Mouse (Mus musculus) mouse embryonic stem cell (cell line): ENCODE data around the gene Dlx3.

Experiments used
- in situ Hi-C, 2 experiments: fragments of 300-500 bp; cut with MboI; formaldehyde crosslinking; loops; 1 replicate in 1 of 2; 3 replicates in 1 of 2; pipeline ENCODE4 v1.14.3; 2019 to 2020; ENCODE audit warnings: low sequenced_read_pairs in 2 of 2, low pct_unique_long_range_greater_than_20kb in 1 of 2, mixed read lengths in 1 of 2; ENCODE audit not compliant: unreplicated experiment in 1 of 2

Dlx3 gene

DNA sequence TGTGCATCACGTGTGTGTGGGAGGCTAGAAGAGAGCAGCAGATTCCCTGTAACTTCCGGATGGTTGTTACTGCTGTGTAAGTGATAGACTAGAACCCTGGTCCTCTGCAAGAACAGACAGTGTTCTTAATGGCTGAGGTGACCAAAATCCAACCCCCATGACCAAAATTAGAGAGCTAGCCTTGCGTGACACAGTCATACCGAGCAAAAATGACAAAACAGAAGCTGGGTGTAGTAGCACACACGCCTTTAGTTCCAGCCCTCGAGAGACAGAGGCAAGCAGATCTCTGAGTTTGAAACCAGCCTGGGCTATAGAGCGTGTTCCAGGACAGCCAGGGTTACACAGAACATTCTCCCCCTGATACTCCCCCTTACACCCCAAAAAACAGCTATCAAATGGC, 9.8 kb upstream of the Dlx3 start:
- in situ Hi-C loops, result loop anchor here in 1 of 2 experiments (25.0 kb wide), 1 partner anchor 402 kb away; the partner anchor contains the start of gene Nxph3

GRCm38 (mm10) chr11:95117030-95117429, 2.9 kb upstream of the Dlx3 start:
- in situ Hi-C loops, result loop anchor here in 1 of 2 experiments (25.0 kb wide), 1 partner anchor 395 kb away; the partner anchor contains the start of gene Nxph3

GRCm38 (mm10) chr11:95118505-95118904, 1.4 kb upstream of the Dlx3 start:
- in situ Hi-C loops, result loop anchor here in 1 of 2 experiments (25.0 kb wide), 1 partner anchor 394 kb away; the partner anchor contains the start of gene Nxph3

DNA sequence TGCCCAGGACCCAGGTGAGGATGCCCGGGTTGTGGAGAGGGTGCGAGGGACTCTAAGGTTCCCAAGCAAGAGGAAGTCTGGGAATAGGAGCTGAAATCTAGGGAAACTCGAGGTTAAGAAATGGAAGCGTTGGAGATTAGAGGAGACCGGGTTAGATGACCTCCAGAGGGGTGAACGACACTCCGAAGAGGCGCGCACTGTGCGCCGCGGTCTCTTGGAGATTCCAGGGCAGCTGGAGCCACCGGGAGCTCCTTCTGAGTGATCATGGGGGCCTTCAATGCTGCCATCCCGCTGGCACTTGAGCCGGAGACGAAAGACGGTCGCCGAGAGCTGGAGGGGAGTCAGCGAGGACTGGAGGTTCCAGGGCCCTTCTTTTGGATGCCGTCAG, 708 bp downstream of the Dlx3 start:
- in situ Hi-C loops, result loop anchor here (5.0 to 25.0 kb wide), 3 partner anchors 117 to 392 kb away; partner anchors contain the start of gene Nxph3 (in 1 of the 2)

DNA sequence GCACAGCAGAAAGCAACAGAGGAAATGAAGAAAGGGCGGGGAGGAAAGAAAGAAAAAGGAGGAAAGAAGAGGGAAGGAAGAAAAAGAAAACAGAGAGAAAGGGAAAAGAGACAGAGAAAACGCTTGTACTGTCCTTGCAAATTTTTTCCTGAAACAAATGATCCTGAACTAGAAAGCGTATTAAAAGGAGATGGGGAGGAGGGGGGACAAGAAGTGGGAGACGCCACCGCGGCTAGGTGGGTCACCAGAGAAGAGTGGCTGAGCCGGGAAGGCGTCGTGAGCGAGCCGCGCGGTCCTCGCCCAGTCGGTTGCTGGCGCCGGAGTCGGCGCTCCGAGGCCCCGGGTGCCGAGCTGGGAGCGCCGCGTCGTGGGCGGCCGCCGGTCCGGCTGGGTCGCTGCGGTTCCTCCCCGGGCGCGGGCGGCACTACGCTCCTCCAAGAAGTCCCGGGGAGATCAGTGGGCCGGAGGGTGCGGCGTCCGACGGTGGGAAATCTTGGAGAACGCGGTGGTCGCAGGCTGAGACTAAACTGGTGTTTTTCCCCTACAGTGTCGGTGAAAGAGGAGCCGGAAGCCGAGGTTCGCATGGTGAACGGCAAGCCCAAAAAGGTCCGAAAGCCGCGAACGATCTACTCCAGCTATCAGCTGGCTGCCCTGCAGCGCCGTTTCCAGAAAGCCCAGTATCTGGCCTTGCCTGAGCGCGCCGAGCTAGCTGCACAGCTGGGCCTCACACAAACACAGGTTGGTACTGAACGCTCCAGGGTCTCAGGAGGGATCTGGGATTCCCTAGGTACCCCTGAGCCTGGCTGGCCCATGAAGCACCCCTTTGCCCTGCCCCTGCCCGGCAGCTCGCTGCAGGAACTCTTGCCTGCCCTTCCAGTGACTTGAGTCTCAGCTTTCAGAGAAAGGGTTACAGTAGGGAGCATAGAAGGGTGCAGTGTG, 1.5 kb downstream of the Dlx3 start:
- in situ Hi-C loops, result loop anchor here (5.0 to 25.0 kb wide), 3 partner anchors 116 to 391 kb away; partner anchors contain the start of gene Nxph3 (in 1 of the 2)

DNA sequence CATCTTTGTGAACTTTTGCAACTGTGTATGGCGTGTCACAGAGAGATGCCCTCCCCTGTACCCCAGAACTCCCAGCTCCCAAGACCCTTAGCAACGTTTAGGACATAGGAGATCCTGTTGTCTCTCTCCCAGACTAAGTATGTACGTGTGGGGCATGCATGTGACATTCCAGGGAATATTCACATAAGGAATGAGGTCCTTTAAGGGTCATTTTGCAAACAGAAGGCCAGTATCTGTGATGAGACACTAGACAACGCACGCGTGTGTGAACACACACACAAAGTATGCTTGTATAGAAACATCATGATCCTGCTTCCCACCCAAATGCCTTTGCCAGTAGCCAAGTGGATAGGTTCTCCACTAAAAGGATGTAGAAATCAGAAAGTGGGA, 2.2 kb downstream of the Dlx3 start:
- in situ Hi-C loops, result loop anchor here (5.0 to 25.0 kb wide), 3 partner anchors 115 to 390 kb away; partner anchors contain the start of gene Nxph3 (in 1 of the 2)

GRCm38 (mm10) chr11:95125366-95125948, 5.5 kb downstream of the Dlx3 start:
- in situ Hi-C loops, result no loop called here

DNA sequence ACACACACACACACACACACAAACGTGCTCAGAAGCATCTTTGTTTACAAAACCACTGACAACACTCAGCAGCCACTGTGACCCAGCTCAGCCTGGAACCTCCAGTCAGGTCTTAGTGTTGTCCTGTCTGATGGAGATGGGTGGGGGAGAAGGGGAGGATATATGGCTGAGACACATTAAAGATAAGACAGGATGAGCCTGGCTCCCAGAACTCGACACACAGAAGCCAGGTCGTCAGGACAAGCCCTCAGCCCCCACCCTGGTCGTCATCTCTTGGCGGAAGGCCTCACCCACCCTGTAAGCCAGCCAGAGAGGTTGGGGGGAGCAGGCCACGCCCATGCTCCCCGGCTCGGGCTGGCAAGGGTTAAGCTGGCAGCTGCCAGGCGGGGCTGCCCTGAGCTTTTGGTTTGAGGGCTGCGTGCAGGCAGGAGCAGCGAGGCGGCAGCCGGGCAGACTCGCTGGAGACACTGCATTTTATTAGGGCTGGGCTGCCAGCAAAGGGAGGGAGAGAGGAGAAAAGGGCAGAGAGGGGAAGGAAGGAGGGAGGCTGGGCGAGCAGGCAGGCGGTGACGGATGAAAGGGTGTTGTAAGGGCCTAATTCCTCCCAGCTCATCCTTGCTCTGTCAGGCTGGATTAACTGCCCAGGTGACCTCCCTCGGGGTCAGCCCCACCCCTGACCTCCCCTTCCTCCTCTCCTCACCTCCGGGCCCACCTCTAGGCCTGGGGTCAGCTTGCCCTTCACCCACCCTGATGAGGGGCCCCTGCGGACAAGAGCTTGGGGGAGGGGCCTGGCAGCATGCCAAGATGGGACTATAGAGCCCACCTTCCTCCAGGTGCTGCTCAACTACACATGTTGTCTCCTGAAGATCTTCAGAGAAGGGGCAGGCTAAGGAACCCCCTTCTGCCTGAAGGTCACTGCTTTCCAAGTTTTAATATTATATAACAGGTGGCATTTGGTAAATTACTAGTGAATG, 6.6 kb downstream of the Dlx3 start:
- in situ Hi-C loops, result no loop called here

DNA sequence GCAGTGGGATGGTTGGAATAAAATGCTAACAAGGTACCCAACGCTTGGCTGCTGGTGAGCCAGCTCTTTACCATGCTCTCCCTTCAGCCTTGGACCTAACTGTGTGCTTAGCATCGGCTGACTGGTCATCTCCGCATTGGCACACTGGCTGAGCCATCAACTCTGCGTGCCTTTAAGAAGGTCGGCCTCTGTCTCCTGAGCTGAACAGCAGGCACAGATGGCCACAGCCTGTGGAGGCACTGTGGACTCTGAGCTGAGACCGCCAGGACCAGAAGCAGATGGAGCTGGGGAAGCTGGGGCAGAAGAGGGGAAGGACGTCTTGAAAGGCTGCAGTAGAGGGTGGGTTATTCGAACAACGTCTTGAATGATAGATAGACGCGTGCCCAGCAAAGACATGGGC, 8.4 kb downstream of the Dlx3 start:
- in situ Hi-C loops, result no loop called here

DNA sequence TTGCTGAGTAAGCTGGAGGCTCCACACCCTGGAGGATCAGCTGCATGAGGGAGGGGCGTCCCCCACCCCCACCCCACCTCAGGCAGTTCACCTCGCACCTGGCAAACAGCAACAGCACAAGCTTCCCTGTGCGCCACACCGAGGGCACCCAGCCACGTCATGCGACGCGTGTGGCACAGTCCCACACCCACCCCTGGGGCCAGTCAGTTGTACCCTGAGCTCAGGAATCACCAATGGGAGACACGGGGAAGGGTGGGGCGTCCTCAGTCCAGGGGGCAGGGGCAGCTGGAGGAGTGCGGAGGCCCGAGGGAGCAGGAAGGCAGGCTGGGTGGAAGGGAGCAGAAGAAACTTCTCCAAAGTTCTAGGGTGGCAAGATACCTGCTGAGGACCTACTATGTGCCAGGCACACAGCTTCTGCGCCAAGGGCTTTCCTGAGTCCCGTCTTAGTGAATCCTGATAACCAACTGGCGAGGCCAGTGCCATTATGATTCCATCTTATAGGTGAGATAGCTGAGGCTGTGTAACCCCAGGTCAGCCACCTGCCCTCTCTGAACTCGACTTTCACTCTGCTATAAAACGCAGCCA, 10.8 kb downstream of the Dlx3 start:
- in situ Hi-C loops, result no loop called here

- in situ Hi-C loops, result no loop called here
Measured at GRCm38 (mm10) chr11:95133321-95133720, 13.4 kb downstream of the Dlx3 start.

DNA sequence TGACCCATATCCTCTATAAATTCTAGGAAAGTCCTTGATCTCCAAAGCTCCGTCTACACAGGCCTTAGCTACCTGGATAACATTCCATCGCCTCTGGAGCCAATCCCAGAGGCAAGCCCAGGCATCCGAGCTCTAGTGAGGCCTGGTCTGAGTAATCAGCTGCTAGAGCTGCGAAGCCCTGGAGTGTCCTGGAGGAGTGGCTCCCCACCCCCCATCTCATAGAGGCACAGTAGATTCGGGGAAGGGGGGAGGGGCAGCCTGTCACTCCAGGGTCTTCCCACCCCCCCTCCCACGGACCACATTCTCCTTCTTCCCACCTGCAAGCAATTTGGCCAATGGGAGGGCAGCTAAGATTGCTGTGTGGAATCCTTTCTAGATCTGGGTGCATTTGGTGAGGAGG, 17.4 kb downstream of the Dlx3 start:
- in situ Hi-C loops, result no loop called here

DNA sequence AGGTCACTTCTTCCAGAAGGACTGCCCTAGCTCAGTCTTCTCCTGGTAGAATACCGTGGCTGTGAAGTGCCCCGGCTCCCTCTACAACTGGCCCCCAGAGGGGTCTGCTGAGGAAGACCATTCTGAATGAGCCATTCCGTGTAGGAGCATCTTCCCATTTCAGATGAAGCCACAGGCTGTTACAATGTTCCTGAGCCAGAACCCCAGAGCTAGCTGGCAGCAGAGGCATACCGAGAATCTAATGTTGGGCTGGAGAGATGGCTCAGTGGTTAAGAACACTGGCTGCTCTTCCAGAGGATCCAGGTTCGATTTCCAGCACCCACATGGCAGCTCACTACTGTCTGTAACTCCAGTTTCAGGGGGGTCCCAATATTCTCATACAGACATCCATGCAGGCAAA, 20.0 kb downstream of the Dlx3 start:
- in situ Hi-C loops, result no loop called here

DNA sequence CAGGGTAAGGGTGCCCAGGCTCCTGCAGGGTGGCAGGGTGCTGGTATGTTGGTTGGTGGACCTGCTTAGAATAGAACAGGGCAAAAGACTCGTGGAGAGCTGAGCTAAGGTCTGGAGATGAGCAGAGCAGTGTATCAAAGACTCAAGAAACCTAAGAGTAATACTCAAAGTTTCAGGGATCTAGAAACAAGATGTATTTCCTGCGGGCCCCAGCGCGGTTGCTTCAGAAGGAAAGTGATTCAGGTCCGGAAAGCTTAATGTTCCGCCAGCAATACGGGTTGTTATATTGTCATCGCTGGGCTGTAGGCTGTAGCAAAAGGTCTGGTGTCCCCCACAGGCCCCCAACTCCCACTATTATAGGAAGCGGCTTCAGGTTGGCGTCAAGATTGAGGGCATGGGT, 22.3 kb downstream of the Dlx3 start:
- in situ Hi-C loops, result no loop called here

GRCm38 (mm10) chr11:95142980-95143575, 23.2 kb downstream of the Dlx3 start:
- in situ Hi-C loops, result no loop called here

- in situ Hi-C loops, result no loop called here
Measured at GRCm38 (mm10) chr11:95143663-95144062, 23.7 kb downstream of the Dlx3 start.

DNA sequence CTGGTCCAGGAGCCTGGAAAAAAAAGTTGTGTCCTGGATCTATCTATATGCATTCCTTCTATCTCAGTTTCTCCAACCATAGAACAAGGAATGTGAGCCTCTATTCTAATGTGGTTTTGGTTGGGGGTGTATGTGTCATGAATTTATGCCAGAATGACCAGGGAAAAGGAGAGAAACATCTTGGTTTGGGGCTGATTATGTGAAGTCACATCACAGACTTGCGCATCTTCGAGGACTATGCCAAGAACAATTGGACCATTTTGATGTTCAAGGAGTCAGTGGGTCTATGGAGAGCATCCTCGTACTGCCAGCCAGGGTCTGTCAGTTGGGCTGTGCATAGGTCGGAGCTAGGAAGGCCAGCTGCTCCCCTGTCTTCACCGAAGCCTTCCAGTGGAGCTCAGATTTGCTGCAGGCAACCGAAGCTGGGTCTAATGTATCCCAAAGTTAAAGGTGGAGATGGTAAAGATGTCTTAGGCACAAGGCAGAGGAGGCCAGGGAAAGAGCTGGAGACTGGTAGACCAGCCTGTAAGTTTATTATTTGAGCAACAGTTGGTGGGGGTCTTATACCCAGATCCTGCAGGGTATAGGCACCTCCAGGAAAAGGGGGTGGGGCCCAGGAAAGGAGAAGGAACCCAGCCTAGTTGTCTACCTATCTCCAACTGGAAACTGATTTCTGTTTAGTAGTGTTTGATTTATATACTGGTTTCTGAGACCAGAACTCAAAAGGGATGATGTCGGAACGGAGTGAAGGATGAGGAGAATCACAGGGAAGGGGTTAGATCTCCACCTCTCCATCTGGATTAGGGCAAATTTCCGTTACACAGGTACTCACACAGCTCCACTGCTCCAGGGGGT, 24.4 kb downstream of the Dlx3 start:
- in situ Hi-C loops, result no loop called here
